Mouse (Mus musculus) hindbrain, embryonic 14.5 days (tissue): ENCODE data around the gene Arl15. TPM values are rescaled to one million over a fixed set of nuclear protein-coding genes. Genes with fewer than 3 reads are reported as not detected.

ENCODE experiments used
- ATAC-seq: fragments of 200-750 bp; cut with Nextera tagmentation; 2 replicates; pipeline ENCODE4 v1.8.0; 2017; ENCODE audit warnings: moderate number of reproducible peaks, mild to moderate bottlenecking, moderate TSS enrichment, moderate library complexity; ENCODE audit not compliant: low FRiP score
- DNase-seq: peaks from one replicate; pipeline ENCODE4 v3.0.0-alpha.2; 2015; ENCODE audit warnings: low spot score
- H3K27ac ChIP-seq: fragments of 300-500 bp; sonication (generic); 2 replicates; pipeline ENCODE4 v1.5.1; 2014; ENCODE audit warnings: mild to moderate bottlenecking, moderate library complexity
- H3K27me3 ChIP-seq: fragments of 300-500 bp; sonication (generic); 2 replicates; pipeline ENCODE4 v1.6.1; 2014; ENCODE audit warnings: mild to moderate bottlenecking, low read length, mixed read lengths; ENCODE audit not compliant: control insufficient read depth, insufficient read depth
- H3K36me3 ChIP-seq: fragments of 300-500 bp; sonication (generic); replicated peaks from 2 replicates; pipeline ENCODE4 v1.6.1; 2014; ENCODE audit not compliant: control insufficient read depth, insufficient read depth
- H3K4me1 ChIP-seq: fragments of 300-500 bp; sonication (generic); replicated peaks from 2 replicates; pipeline ENCODE4 v1.6.1; 2014; ENCODE audit warnings: antibody characterized with exemption, low read length, mixed read lengths; ENCODE audit not compliant: control insufficient read depth, insufficient read depth
- H3K4me2 ChIP-seq: fragments of 300-500 bp; sonication (generic); replicated peaks from 2 replicates; pipeline ENCODE4 v1.6.1; 2014; ENCODE audit warnings: mild to moderate bottlenecking, moderate library complexity
- H3K4me3 ChIP-seq: fragments of 300-500 bp; sonication (generic); replicated peaks from 2 replicates; pipeline ENCODE4 v1.5.1; 2014; ENCODE audit warnings: mild to moderate bottlenecking, low read length
- H3K9ac ChIP-seq: fragments of 300-500 bp; sonication (generic); 2 replicates; pipeline ENCODE4 v1.6.1; 2014
- H3K9me3 ChIP-seq: fragments of 300-500 bp; sonication (generic); 2 replicates; pipeline ENCODE4 v1.6.1; 2016; ENCODE audit warnings: low read length; ENCODE audit not compliant: control insufficient read depth
- WGBS: fragments of 180-500 bp; shearing (Covaris S2); extraction: QIAGEN DNeasy Blood & Tissue Kit; methylation state at CpG from one replicate; pipeline ENCODE4 v1.1.7; 2014; 5-methylcytosine and 5-hydroxymethylcytosine counted together
- polyA plus RNA-seq: library from polyadenylated mRNA; unstranded; fragments of >200 nt; fragmentation: Nextera tagmentation; extraction: Ambion mirVana; gene quantifications from 2 replicates; pipeline ENCODE4 v1.2.1, GENCODE M21; 2014

Gene Arl15
- polyA plus RNA-seq, 1 experiment from 2014 or later, result 19.0 TPM

DNA sequence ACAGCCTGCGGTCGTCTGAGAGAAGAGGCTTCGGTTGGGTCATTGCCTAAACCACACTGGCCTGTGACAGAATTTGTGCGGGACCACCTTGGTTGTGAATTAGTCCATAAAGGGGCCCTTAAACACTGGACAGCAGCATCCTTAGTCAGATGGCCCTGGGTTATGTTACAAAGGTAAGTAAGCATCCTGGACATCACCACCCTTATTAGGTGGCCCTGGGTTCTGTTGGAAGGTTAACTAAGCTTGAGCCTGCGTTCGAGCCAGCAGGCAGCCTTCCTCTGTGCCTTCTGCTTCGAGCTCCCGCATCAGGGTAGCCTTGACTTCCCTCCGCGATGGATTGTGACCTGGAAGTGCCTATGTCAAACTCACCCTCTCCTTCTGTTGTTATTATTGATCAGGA is 68.6 kb downstream of the Arl15 start:
- H3K4me2 ChIP-seq, result no peak overlapping the region
- WGBS, result 88% methylated on average over 10 of the region's 10 CpGs
- DNase-seq, result no peak
- no peak for ATAC-seq
- peaks cover 11% of the 10 kb centered on the region for H3K4me1 ChIP-seq
- no peaks in the 10 kb centered on the region for H3K27me3 ChIP-seq
- H3K36me3 ChIP-seq, result no peaks in the 10 kb centered on the region
- H3K9me3 ChIP-seq, result no peaks in the 10 kb centered on the region
- no peak overlapping the region for H3K9ac ChIP-seq
- H3K27ac ChIP-seq, result no peak overlapping the region
- H3K4me3 ChIP-seq, result no peak overlapping the region

GRCm38 (mm10) chr13:113863688-113864087 is 69.4 kb downstream of the Arl15 start:
- no peaks in the 10 kb centered on the region for H3K27me3 ChIP-seq
- H3K4me1 ChIP-seq, result peaks cover 11% of the 10 kb centered on the region
- no peak overlapping the region for H3K4me3 ChIP-seq
- H3K36me3 ChIP-seq, result no peaks in the 10 kb centered on the region
- H3K9ac ChIP-seq, result no peak overlapping the region
- ATAC-seq, result no peak
- H3K9me3 ChIP-seq, result no peaks in the 10 kb centered on the region
- no peak overlapping the region for H3K4me2 ChIP-seq
- 85% methylated on average over 10 of the region's 10 CpGs for WGBS
- no peak for DNase-seq
- H3K27ac ChIP-seq, result no peak overlapping the region

- Histone ChIP-seq H3K27me3 (no peaks in the 10 kb centered on the region), H3K4me2 (no peak overlapping the region), H3K9me3 (no peaks in the 10 kb centered on the region), H3K4me1 (peaks cover 7% of the 10 kb centered on the region), H3K27ac (no peak overlapping the region), H3K9ac (no peak overlapping the region), H3K36me3 (no peaks in the 10 kb centered on the region), H3K4me3 (no peak overlapping the region)
- DNase-seq (no peak), ATAC-seq (no peak)
- WGBS, result 76% methylated on average over 7 of the region's 7 CpGs
Measured at GRCm38 (mm10) chr13:113864278-113864677, 70.0 kb downstream of the Arl15 start.

GRCm38 (mm10) chr13:113864893-113865292 is 70.6 kb downstream of the Arl15 start:
- Histone ChIP-seq H3K4me2 (no peak overlapping the region), H3K4me3 (no peak overlapping the region), H3K9ac (no peak overlapping the region), H3K27ac (no peak overlapping the region), H3K27me3 (no peaks in the 10 kb centered on the region), H3K4me1 (0 out of 2 replicates have a peak, but pooled peaks cover under 1% of the 10 kb centered on the region), H3K36me3 (no peaks in the 10 kb centered on the region), H3K9me3 (no peaks in the 10 kb centered on the region)
- ATAC-seq (0 out of 2 replicates have a peak, but pooled peaks have one; percentile 65), DNase-seq (peak; percentile 82)
- WGBS, result 67% methylated on average over 1 of the region's 1 CpGs

DNA sequence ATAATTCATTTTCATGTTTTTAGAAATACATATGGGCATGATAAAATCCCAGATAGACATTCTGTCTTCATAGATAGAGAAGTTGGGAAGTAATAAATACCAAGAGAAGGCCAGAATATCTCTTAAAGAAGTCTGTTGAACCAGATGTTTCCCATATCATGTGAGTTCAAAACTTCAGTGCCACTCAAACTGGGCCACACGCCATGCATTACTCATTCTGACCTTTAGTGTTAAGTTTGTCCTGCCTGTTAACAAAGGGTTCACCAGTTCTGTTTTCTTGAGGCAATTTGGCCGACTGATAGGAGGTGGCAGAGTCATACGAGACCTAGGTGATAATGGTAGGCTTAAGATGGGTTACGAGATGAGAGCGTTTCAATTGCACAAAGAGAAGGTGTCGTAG is 71.1 kb downstream of the Arl15 start:
- H3K9ac ChIP-seq, result no peak overlapping the region
- H3K4me3 ChIP-seq, result no peak overlapping the region
- no peaks in the 10 kb centered on the region for H3K9me3 ChIP-seq
- ATAC-seq (no peak), DNase-seq (no peak)
- no peak overlapping the region for H3K4me2 ChIP-seq
- WGBS, result 71% methylated on average over 6 of the region's 6 CpGs
- no peaks in the 10 kb centered on the region for H3K36me3 ChIP-seq
- H3K4me1 ChIP-seq, result no peaks in the 10 kb centered on the region
- H3K27me3 ChIP-seq, result no peaks in the 10 kb centered on the region
- H3K27ac ChIP-seq, result no peak overlapping the region

DNA sequence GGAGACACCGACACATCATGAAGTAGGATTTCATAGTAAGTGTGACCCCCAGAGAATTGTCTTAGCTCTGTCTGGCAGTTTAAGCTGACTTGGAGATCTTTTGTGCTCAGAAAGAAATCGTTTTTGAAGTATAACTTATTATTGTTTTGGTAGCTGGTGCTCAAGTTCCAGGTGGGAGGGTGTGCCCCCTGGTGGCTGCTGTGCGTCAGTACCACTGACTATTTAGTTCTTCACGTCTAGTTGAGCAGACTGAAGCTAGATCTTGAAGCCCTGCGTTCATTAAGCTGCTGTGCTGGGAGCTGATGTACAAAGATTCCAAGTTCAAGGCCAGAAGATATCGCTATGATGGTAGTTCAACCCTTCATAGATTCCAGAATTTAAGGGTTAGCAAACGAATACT is 71.5 kb downstream of the Arl15 start:
- H3K4me2 ChIP-seq, result no peak overlapping the region
- H3K4me3 ChIP-seq, result no peak overlapping the region
- H3K4me1 ChIP-seq, result no peaks in the 10 kb centered on the region
- no peaks in the 10 kb centered on the region for H3K27me3 ChIP-seq
- no peaks in the 10 kb centered on the region for H3K36me3 ChIP-seq
- ATAC-seq (no peak), DNase-seq (peak; percentile 80)
- WGBS, result 38% methylated on average over 7 of the region's 7 CpGs
- H3K9me3 ChIP-seq, result no peaks in the 10 kb centered on the region
- H3K9ac ChIP-seq, result no peak overlapping the region
- H3K27ac ChIP-seq, result no peak overlapping the region

GRCm38 (mm10) chr13:113867736-113868135 is 73.4 kb downstream of the Arl15 start:
- no peaks in the 10 kb centered on the region for H3K36me3 ChIP-seq
- 92% methylated on average over 2 of the region's 2 CpGs for WGBS
- H3K27ac ChIP-seq, result no peak overlapping the region
- no peaks in the 10 kb centered on the region for H3K9me3 ChIP-seq
- DNase-seq (no peak), ATAC-seq (no peak)
- H3K4me1 ChIP-seq, result no peaks in the 10 kb centered on the region
- H3K4me2 ChIP-seq, result no peak overlapping the region
- H3K27me3 ChIP-seq, result no peaks in the 10 kb centered on the region
- H3K9ac ChIP-seq, result no peak overlapping the region
- H3K4me3 ChIP-seq, result no peak overlapping the region

DNA sequence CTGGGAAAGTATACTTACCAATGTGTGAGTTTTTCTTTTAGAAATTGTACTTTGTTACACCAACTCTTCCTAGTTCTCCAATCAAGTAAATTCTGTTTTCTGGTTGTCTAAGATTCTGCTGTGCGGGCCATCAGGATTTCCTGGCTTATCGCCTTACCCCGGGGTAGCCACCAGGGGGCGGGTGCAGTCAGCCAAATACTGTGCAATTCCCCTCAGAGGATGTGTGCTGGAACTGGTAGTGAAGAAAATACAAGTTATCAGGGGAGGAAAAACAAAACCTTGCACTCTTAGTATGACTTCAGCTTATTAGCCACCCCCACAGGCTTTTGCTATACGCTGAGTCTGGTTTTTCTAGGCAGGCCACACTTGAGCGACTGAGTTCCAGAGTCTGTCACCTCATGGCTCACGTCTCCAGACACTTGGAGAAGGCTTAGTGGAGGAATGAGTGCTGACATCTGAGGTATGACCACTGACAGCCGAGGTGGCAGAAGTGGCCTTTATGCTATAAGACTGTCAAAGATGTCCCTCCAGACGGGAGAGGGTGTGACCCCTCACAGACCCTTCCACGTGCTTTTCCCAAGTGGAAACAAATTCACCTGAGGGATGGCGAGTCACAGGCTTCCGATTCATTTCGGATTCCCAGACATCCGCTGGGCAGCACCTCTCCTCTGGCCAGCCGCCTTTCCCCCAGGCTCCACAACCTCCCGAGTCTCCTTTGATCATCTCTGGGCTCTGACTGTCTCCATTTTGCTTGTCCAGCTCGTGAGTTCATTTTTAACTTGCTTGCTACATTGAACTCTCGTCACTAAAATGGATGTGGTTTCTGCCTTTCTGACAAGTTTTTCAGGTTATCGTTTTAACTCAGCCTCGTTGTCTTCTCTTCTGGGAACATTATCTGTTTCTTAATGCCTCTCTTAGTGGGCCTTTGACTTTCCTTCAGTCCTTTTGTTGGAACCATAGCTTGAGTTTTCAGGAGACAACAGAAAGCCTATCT is 75.2 kb downstream of the Arl15 start:
- Histone ChIP-seq H3K4me3 (no peak overlapping the region), H3K4me1 (no peaks in the 10 kb centered on the region), H3K9ac (no peak overlapping the region), H3K27me3 (no peaks in the 10 kb centered on the region), H3K36me3 (no peaks in the 10 kb centered on the region), H3K27ac (no peak overlapping the region), H3K9me3 (no peaks in the 10 kb centered on the region), H3K4me2 (no peak overlapping the region)
- ATAC-seq (no peak), DNase-seq (peak; percentile 71)
- 66% methylated on average over 20 of the region's 20 CpGs for WGBS

DNA sequence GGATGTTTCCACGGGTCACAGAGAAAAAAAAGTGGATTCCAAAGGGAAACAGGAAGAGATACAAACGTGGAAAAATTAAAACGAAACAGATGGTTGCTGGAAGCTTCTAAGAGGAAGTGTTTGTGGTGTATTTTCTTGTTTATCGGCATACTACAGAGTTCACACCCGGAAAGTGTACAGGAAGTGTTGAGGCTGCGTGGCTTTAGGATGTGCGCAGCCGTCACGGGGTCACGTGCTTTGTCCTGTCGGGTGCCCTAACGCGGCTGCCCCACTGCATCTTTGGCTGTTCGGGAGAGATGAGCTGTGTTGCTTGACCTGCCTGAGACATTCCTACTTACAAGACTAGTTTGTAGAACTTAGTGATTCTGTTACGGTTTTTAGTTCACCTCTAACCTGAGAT is 76.1 kb downstream of the Arl15 start:
- Histone ChIP-seq H3K36me3 (no peaks in the 10 kb centered on the region), H3K4me3 (no peak overlapping the region), H3K9me3 (no peaks in the 10 kb centered on the region), H3K27ac (no peak overlapping the region), H3K27me3 (no peaks in the 10 kb centered on the region), H3K9ac (no peak overlapping the region), H3K4me2 (no peak overlapping the region), H3K4me1 (no peaks in the 10 kb centered on the region)
- DNase-seq (no peak), ATAC-seq (no peak)
- WGBS, result 87% methylated on average over 15 of the region's 15 CpGs
